Mouse (Mus musculus): Measurements from ENCODE around the gene Cwc15.
"Not testable (repeated sequence)": the region's sequence is repeated elsewhere in the genome, so short reads cannot be mapped to it uniquely, and the experiment has no call there.

Cwc15 gene

GRCm38 (mm10) chr9:14500023-14500915, at the start of gene Cwc15, which contains the start of gene Kdm4d:
Gene Cwc15, plus strand, starts transcription at chr9:14500617.
Gene Kdm4d, minus strand, starts transcription at chr9:14500482.
- peak; percentile 94 for DNase-seq (ENCODE audit: extremely low spot score, low read depth, low spot score)

DNA sequence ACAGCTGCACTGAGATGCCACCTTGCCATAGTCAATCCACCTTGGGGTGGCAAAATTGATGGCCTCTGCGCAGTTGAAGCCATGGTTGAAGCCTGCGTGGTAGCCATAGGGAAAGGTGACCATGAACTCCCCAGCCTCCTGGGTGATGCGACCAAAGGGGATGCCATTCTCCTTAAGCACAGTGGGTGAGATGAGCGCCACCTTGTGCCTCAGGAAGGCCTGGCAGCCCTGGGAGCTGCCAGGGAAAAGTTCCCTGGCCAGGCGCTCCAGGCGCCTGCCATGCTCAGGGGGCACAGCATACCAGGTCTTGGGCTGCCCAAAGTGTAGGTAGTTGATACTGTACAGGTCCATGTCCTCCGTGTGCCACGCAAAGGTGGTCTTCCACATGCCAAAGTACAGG, 49.3 kb upstream of the Cwc15 start:
- not testable (repeated sequence) for DNase-seq (ENCODE audit: extremely low spot score, low read depth, low spot score)

- no peak for DNase-seq (ENCODE audit: extremely low spot score, low read depth, low spot score)
These were observed 44.1 kb upstream of the Cwc15 start for GRCm38 (mm10) chr9:14456320-14456719.

- not testable (repeated sequence) for DNase-seq (ENCODE audit: extremely low spot score, low read depth, low spot score)
These were observed 37.9 kb upstream of the Cwc15 start for GRCm38 (mm10) chr9:14462536-14462935.

GRCm38 (mm10) chr9:14463668-14464067, 36.7 kb upstream of the Cwc15 start:
- DNase-seq (ENCODE audit: extremely low spot score, low read depth, low spot score): not testable (repeated sequence)

- DNase-seq (ENCODE audit: extremely low spot score, low read depth, low spot score): no peak
These were observed 1.3 kb upstream of the Cwc15 start for GRCm38 (mm10) chr9:14498896-14499705.

- DNase-seq (ENCODE audit: extremely low spot score, low read depth, low spot score): no peak
These were observed 553 bp downstream of the Cwc15 start for GRCm38 (mm10) chr9:14500916-14501424.

DNA sequence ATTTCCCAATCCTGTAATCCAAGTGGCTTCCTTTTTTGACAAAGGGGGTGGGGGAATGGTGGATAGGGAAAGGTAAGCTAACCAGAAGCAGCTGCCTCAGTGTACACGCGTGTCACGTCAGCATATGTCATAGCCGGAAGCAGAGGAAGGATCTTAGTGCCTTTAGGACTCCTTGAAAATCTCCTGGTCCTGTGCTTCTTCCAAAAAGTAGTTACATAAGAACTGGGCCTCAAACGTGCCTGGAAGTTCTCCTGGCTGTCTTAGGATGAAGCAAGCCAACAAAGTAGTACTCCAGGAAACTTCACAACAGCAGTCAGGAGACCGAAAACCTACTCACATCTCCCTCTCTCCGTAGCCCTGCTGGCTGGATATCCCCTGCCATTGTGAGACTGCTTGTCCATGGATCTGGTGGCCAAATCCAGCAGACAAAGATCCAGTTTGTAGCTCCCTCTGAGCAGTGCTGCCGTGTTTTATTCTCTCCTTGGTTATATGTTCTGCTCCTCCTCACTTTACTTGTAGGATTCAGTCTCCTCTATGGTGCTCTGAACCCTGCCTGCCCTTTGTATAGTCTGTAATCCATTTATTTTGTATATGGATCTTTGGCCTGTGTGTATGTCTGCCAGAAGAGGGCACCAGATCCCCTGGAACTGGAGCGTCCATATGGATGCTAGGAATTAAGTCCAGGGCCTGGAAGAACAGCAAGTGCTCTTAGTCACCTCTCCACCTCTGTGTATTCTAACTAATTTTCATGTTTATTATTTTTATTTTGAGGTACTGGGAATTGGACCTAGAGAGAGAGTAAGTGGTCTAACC, 12.4 kb downstream of the Cwc15 start:
- no peak for DNase-seq (ENCODE audit: extremely low spot score, low read depth, low spot score)

DNA sequence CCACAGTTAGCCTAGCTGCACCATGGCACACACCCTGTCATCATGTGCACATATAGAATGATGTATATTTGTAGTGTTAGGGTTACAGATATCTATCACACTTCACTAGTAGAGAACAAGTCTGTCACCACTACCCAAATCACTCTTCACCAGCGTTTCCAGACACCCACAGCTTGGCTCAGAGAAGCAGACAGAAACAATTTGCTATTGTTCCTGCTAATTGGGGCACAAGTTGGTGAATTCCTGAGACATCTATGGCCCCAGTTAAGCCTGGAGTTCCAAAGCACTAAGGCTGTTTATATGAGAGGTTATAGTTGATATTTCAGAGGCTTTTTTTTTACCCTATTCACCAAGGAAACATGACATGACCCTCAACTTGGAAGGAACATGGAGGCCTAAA, 16.9 kb downstream of the Cwc15 start:
- no peak for DNase-seq (ENCODE audit: extremely low spot score, low read depth, low spot score)

DNA sequence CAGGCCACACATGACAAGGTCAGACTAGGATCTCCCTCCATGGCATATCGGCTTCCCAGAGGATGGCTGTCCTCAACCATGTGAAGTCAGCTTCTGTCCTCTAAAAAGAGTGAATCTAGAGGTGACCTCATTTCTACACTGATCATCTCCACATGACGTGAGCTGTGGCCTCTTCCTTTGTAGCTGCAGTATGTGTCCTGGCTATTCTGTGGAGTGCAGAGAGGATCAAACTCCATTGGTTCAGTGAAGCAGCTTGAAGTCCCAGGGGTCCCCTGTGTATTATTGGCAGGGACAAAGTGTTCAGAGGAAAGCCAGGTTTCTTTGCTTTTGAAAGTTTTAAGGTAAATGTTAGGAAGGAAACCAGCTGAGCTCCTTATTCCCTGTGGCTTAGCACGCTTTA, 17.7 kb downstream of the Cwc15 start:
- no peak for DNase-seq (ENCODE audit: extremely low spot score, low read depth, low spot score)

DNA sequence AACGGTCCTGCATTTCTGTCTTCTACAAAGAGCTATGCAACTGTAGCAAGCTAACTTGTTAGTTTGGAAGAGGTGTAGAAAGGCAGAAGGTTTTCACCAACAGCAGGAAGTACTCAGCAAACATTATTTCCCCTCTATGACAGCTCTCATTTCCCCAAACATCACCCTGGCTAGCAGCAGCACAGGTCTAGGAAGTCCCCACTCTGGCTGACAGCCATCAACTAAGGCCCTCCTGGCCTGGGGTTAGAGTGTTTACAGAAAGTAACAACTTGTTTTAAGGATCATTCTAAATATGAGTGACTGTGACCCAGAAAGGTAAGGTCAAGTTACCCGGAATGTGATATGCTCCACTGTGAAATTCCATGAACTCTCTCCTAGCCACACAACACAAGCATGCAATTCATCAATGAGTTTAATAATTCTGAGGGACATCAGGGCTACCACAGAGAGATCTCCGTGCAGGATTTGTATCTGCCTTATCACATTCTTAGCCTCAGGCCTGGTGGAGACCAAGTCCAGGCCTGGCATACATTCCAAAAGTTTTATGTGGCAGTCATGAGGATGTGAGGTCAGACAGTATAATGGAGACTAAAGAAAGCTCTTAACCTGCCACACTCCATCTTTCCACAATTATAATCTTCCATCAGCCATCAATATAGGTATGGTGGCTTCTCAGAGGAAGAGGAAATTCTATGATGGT, 20.7 kb downstream of the Cwc15 start:
- DNase-seq (ENCODE audit: extremely low spot score, low read depth, low spot score): no peak

GRCm38 (mm10) chr9:14521695-14522094, 21.3 kb downstream of the Cwc15 start:
- DNase-seq (ENCODE audit: extremely low spot score, low read depth, low spot score): no peak

DNA sequence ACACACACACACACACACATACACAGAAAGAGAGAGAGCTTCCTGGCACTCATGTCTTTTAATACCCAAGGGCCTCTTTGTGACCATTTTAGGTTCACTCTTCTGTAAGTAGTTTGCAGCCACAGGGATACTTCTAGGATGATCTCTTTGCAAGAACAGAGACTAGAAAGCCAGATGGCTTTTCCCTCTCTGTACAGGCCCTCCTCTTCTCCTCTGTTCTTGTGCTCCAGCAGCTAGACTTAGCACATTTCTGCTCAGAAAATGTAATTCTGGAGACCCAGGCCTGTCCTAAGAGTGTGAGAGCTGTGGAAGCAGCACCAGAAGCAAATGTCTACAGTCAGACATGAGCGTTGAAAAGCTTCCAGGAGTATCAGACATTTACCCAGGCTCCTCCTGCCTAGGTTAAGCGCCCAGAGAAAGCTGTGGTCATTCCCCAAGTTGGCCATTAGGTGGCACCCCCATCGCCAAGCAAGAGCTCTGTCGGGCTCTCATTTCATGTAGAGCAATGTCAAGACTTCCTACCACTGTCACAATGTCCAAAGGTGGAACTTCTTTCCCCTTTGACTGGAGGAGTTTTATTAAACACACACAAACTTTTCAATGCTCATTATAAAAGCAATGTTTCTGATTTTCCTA, 23.1 kb downstream of the Cwc15 start:
- peak; percentile 31 for DNase-seq (ENCODE audit: extremely low spot score, low read depth, low spot score)

GRCm38 (mm10) chr9:14530004-14530403, 29.6 kb downstream of the Cwc15 start:
- DNase-seq (ENCODE audit: extremely low spot score, low read depth, low spot score): no peak

DNA sequence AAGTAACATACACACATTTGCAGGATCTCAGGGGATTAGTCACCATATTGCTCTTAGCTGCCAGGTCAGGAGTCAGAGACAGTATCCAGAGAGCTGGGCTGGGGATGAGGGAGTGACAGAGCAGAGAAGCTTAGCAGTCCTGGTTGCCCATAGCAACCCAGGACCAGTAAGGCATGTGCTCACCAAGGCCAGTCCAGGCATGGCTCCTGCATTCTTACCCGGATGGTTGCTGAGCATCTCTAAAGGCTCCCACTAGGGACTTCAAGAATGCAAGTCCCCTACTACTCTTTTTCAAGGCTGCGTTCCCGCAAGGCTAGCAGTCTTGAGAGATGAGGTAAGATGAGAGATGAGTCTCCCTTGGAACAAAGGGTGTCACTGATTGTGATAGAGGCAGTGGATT, 31.9 kb downstream of the Cwc15 start:
- DNase-seq (ENCODE audit: extremely low spot score, low read depth, low spot score): no peak

- no peak for DNase-seq (ENCODE audit: extremely low spot score, low read depth, low spot score)
These were observed 33.2 kb downstream of the Cwc15 start for GRCm38 (mm10) chr9:14533659-14534058.

DNA sequence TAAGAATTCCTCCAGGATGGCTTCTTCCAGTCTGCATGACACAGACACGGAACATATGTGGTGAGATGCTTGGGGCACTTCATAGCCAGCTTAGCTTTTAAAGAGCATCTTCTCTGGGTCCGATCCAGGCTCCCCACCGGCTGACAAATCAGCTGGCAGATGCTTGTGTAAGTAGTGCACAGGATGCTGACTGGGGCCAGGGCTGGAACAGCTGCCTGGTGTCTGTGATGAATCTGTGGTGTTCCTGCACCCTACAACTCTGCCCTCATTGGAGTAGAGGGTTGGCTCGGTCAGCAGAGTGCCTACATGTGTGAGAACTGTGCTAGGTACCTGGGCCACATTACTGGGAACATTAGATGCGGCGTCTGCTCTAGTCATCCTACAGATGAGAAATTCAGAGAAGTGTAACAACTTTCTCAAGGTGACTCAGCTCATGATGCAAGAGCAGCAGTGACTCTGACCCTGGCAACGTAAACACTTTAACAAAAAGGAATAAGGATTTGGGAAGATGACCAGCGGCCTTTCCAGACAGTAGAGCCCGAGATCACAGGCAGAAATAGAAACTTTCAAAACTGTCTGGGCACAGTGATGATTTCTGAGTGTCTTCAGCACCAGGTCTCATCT, 34.5 kb downstream of the Cwc15 start:
- DNase-seq (ENCODE audit: extremely low spot score, low read depth, low spot score): no peak

GRCm38 (mm10) chr9:14544034-14544757, 43.8 kb downstream of the Cwc15 start:
- no peak for DNase-seq (ENCODE audit: extremely low spot score, low read depth, low spot score)
